Mouse (Mus musculus): ENCODE results near the gene Micu1.

Gene Micu1

GRCm38 (mm10) chr10:59809991-59810574 is 107.8 kb downstream of the Micu1 start:
- CTCF ChIA-PET: no interaction called here

GRCm38 (mm10) chr10:59812939-59813338 is 110.7 kb downstream of the Micu1 start:
- CTCF ChIA-PET: interaction anchor here (0.6 kb wide), 1 partner anchor 37 kb away, joined by 3 read pairs; no protein-coding TSS in a partner anchor

GRCm38 (mm10) chr10:59813759-59814158 is 111.5 kb downstream of the Micu1 start:
- CTCF ChIA-PET: interaction anchor here (0.6 kb wide), 1 partner anchor 37 kb away, joined by 3 read pairs; no protein-coding TSS in a partner anchor

GRCm38 (mm10) chr10:59814505-59815155 is 112.4 kb downstream of the Micu1 start:
- CTCF ChIA-PET: interaction anchor here (0.6 kb wide), 1 partner anchor 10 kb away, joined by 7 read pairs; no protein-coding TSS in a partner anchor

- CTCF ChIA-PET: interaction anchor here (0.7 kb wide), 1 partner anchor 388 kb away, joined by 6 read pairs; no protein-coding TSS in a partner anchor
These were observed 114.3 kb downstream of the Micu1 start for GRCm38 (mm10) chr10:59816569-59816968.

GRCm38 (mm10) chr10:59817528-59817927 is 115.3 kb downstream of the Micu1 start:
- CTCF ChIA-PET: interaction anchor here (0.6 to 0.7 kb wide), 2 partner anchors 389 to 821 kb away, joined by 4 to 6 read pairs; no protein-coding TSS in a partner anchor

GRCm38 (mm10) chr10:59817991-59818390 is 115.7 kb downstream of the Micu1 start:
- CTCF ChIA-PET: interaction anchor here (0.6 kb wide), 1 partner anchor 820 kb away, joined by 4 read pairs; no protein-coding TSS in a partner anchor

GRCm38 (mm10) chr10:59819146-59819545 is 116.9 kb downstream of the Micu1 start:
- CTCF ChIA-PET: no interaction called here

GRCm38 (mm10) chr10:59820886-59821285 is 118.6 kb downstream of the Micu1 start:
- CTCF ChIA-PET: no interaction called here

GRCm38 (mm10) chr10:59821334-59822066 is 119.2 kb downstream of the Micu1 start:
- CTCF ChIA-PET: interaction anchor here (0.6 kb wide), 1 partner anchor 1061 kb away, joined by 13 read pairs; no protein-coding TSS in a partner anchor

- CTCF ChIA-PET: no interaction called here
These were observed 120.6 kb downstream of the Micu1 start for GRCm38 (mm10) chr10:59822857-59823256.

GRCm38 (mm10) chr10:59825137-59825812 is 123.0 kb downstream of the Micu1 start:
- CTCF ChIA-PET: no interaction called here

GRCm38 (mm10) chr10:59829886-59830285 is 127.6 kb downstream of the Micu1 start:
- CTCF ChIA-PET: no interaction called here

- CTCF ChIA-PET: no interaction called here
These were observed 129.7 kb downstream of the Micu1 start for GRCm38 (mm10) chr10:59831950-59832349.

- CTCF ChIA-PET: no interaction called here
These were observed 133.3 kb downstream of the Micu1 start for GRCm38 (mm10) chr10:59835301-59836155.

GRCm38 (mm10) chr10:59837490-59837889 is 135.2 kb downstream of the Micu1 start:
- CTCF ChIA-PET: no interaction called here

- CTCF ChIA-PET: no interaction called here
These were observed 139.2 kb downstream of the Micu1 start for GRCm38 (mm10) chr10:59841434-59841833.

- CTCF ChIA-PET: no interaction called here
These were observed 140.8 kb downstream of the Micu1 start for GRCm38 (mm10) chr10:59843125-59843524.

- CTCF ChIA-PET: no interaction called here
These were observed 142.4 kb downstream of the Micu1 start for GRCm38 (mm10) chr10:59844686-59845085.

- CTCF ChIA-PET: interaction anchor here (0.5 kb wide), 1 partner anchor 113 kb away, joined by 3 read pairs; no protein-coding TSS in a partner anchor
These were observed 144.1 kb downstream of the Micu1 start for GRCm38 (mm10) chr10:59846416-59846815.

Measured in spleen, embryonic (tissue).